Mouse (Mus musculus) lung, postnatal 0 days (tissue): Measurements from ENCODE around the gene Esf1.

Source experiments
- CTCF ChIP-seq: IDR thresholded peaks from 2 replicates; pipeline ENCODE4 v1.5.1; 2016; ENCODE audit warnings: antibody characterized with exemption, mild to moderate bottlenecking
- EP300 ChIP-seq: IDR thresholded peaks from 2 replicates; pipeline ENCODE4 v1.6.1; 2016; ENCODE audit warnings: antibody characterized with exemption, mild to moderate bottlenecking, control low read depth

- TF ChIP-seq CTCF (no peak), EP300 (no peak)
These were observed 7.0 kb downstream of the Esf1 start for GRCm38 (mm10) chr2:140163351-140163854.
